ENCODE assay signal across 17 mouse cellular contexts in genomic region chr2:66009677-66010076, GRCm38 (mm10).
"Had no signal": no experiment of that assay in that cellular context is flagged by ENCODE, and none has a peak within 500 bp of the region (broad histone marks: within the 10 kb centered on the region; RNA-seq: fewer than 3 reads in every experiment).

No protein-coding gene starts in this region.

- H3K9me3 ChIP-seq: lung, embryonic 15.5 days; midbrain, embryonic 13.5 days; midbrain, embryonic 15.5 days; stomach, embryonic 15.5 days had no signal

- H3K9ac ChIP-seq: liver, postnatal 0 days; lung, embryonic 15.5 days; midbrain, embryonic 13.5 days; midbrain, embryonic 15.5 days; stomach, embryonic 15.5 days had no signal

- H3K27ac ChIP-seq: lung, embryonic 15.5 days; macrophage; stomach, embryonic 15.5 days; stomach, postnatal 0 days had no signal

- H3K4me2 ChIP-seq: lung, embryonic 15.5 days; midbrain, embryonic 11.5 days; midbrain, embryonic 13.5 days; stomach, embryonic 15.5 days had no signal

- DNase-seq: liver, postnatal 0 days; lung, adult 2 months; lung, postnatal 14 days; lung, postnatal 36 days; right cerebral cortex, postnatal 14 days; thymus, adult 2 months; thymus, postnatal 25 days; thymus, postnatal 4 days had no signal

- H3K36me3 ChIP-seq: lung, embryonic 15.5 days; midbrain, embryonic 15.5 days; stomach, embryonic 15.5 days had no signal

- H3K27me3 ChIP-seq: lung, embryonic 15.5 days; megakaryocyte, embryonic 14.5 days; midbrain, embryonic 13.5 days; midbrain, embryonic 15.5 days; stomach, embryonic 15.5 days had no signal

- ATAC-seq: liver, postnatal 0 days; lung, postnatal 0 days had no signal

- H3K4me1 ChIP-seq: lung, embryonic 15.5 days; megakaryocyte, embryonic 14.5 days; stomach, embryonic 15.5 days had no signal

- H3K4me3 ChIP-seq: lung, embryonic 15.5 days; megakaryocyte, embryonic 14.5 days; midbrain, embryonic 13.5 days; midbrain, embryonic 15.5 days; stomach, embryonic 15.5 days had no signal
